Mouse (Mus musculus): ENCODE measurements around the gene Tac2.

Gene Tac2

DNA sequence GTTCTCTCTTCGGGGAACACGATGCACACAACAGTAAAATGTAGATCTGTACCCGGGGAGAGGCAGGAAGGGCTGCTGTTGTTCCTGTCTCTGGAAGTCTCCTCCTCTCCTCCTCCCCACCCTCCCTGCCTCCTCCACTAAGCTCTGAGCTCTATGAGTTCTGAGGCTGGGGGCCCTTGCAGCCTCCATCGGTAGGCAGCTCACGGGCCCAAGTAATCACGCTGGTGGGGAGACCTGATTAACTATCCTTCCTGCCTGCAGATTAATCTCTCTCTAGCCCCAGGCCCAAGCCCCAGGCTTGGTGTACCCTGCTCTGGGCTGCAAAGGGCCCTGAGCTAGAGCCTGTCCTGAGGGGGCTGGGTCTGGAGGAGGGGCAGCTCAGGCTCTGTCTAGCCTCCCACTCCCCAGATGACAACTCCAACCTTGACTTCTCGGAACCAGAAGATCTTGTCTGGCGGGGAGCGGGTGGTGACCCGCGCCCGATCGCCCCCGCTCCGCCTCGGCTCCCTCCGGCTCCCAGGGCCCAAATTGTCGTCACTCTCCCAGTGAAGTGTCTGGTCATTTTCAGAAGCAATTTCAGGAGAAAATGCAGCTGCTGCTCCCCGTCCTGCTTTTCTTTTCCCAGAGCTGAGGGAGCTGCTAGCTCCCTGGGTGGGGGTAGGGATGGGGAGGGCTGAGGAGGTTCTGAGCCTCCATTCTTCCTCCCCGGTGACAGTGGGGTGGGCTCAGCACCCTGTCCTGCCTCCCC, 2.4 kb upstream of the Tac2 start:
- in situ Hi-C loops (cut with MboI, MseI): no loop called here

DNA sequence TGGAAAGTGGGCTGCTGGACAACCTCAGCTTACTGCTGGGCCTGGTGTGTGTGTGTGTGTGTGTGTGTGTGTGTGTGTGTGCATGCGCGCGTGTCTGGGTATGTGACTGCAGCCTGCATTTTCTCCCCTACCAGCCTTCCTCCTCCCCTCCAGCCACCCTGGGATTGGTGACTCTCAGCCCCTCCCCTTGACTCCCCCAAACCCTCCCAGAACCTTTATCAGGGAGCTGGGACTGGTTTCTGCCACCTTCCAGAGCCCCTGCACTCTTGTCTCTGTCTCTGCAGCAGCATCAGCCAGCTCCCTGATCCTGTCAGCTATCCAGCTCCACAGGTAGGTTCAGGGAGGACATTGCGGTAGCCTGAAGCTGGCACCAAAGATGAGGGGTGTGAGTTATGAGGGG, 858 bp downstream of the Tac2 start:
- in situ Hi-C loops (cut with MboI, MseI): no loop called here

DNA sequence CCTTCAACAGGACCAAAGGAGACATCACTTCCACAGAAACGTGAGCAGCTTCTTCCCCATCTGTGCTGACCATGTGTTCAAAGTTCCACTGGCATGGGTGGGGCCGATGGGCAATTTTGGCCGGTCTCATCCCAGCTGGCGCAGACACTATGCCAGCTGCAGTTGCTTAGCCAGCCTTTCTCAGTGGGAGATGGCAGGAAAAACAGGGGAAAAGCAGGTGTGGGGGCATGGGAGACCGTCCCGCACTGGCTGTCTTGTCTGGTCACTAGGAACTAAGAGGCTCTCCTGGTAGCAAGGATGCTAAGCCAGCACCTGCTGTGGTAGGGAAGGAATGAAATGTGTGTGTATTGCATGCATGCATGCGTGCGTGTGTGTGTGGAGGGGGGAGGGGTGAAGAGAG, 4.2 kb downstream of the Tac2 start:
- in situ Hi-C loops (cut with MboI, MseI): no loop called here

DNA sequence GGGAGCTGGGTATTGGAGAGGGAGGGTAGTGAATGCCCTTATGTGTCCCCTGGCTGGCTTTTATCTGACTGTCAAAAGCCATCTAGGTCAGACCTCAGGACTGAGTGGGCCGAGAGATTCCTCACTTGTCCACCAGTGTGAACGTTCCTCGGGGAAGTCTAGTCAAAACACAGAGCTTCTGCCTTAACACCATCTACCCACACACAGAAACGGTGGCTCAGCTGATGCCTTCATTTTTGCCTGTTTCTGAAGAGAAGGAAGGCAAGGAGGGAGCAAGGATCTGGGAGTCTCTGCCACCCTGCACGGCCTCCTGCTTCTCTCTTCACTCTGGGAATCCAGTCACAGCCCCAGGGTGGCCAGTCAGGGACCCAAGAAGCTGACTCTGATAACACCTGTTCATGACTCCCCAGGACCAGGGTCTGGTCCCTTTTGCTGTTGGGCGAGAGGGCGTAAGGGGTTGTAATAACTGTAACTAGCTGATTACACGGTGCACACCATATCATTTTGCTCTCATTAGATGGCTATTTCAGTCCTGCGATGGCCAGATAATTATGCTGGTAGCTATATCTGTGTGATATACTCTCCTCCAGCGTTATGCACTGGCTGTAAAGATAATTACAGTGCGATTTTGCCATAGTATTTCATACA, 6.1 kb downstream of the Tac2 start:
- in situ Hi-C loops (cut with MboI, MseI): no loop called here

DNA sequence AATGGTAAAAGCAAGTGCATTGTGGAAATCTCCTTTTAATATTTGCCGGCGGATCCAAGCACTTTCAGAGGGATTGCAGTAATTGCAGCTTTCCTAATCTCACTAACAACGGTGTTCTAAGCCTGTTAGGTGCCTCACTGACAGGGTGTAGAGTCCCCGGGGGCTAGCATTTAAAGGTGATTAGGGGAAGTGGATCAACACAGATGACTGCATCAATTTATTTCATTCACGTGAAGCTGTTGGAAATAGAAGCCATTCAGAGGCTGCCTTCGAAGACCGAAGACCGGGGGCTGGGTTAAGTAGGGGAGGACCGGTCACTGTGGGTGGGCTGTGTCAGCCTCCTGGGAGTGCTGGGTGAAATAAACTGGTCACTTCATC, 6.6 kb downstream of the Tac2 start:
- in situ Hi-C loops (cut with MboI, MseI): no loop called here

DNA sequence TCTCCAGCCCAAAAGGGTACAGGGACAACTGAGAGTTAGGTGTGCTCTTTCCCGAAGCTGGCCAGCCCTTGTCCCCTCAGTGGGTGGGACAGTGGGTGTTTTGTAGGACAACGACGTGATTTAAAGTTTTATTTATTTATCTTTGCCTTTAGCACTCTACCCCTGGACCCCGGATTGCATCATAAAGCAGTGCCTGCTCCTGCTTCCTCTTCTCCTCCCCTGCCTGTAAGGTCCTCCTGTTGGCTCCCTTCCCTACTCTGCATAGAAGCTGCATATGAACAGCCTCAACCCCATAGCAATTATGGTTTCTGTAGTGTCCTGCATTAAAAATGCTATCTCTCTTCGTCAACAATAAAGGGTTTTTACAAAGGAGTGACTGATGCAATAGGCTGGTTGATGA, 7.1 kb downstream of the Tac2 start:
- in situ Hi-C loops (cut with MboI, MseI): no loop called here

DNA sequence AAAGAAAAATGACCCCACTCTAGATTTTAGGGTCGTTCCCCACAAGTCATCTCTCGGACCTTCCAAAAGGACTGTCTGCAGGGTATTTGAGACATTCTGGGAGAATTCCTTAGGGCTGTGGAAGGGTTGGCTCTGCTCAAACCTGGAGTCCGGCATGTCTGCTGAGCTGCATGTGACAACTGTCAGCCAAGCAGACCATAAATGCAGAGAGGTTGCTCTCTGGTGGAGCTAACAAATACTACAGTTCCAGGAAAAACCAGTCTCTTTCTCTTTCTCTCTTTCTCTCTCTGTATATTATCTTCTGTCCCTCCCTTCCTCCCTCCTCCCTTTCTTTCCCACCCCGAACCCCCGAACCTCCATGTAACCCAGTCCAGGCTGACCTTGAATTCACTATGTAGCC, 10.2 kb downstream of the Tac2 start:
- in situ Hi-C loops (cut with MboI, MseI): no loop called here

DNA sequence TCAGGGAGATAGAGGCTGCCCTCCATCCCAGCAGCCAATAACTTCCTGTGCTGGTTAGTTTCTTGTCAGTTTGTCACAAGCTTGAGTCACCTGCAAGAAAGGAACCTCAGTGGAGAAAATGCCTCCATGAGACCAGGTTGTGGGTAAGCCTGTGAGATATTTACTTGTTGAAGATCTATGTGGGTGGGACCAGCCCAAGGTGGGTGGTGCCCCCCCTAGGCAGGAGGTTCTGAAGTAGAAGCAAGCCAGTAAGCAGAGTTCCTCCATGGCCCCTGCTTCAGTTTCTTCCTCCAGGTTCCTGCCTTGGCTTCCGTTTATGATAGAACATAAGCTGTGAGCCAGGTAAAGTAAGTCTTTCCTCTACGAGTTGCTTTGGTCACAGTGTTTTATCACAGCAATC, 12.0 kb downstream of the Tac2 start:
- in situ Hi-C loops (cut with MboI, MseI): no loop called here

DNA sequence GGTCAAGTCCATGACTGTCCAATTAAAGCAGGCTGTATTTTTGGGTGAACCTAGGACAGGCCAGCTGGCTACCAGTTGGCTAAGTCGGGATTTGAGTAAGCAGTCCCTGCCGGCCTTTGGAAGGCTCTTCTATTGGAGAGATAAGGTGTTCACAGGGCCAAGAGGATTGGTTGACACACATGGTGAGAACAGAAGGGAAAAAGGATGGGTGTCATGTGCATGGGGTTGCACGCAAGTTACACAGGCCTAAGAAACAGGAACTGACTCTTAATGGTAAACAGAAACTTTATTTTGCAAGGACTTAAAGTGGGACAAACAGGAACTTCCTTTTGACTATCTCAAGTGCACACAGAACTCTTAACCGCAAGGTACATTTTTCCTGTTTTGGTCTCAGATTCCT, 12.6 kb downstream of the Tac2 start:
- in situ Hi-C loops (cut with MboI, MseI): no loop called here

DNA sequence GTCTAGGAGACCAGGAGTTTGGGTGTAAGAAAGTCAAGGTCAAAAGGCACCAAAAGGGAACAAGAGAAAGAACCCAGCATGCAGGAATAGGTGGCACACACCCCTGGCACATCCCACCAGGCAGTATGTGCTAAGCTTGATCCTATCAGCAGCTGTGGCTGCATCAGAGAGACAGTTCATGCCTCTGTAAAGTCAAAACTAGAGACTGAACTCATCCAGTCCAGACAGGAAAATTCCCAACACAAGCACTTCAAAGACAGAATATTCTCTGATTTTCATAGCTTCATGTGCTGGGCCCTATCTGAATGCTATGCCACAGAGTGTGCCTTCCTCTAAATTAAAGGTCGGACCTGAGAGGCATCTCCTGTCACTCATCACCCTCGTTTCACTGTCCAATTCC, 13.3 kb downstream of the Tac2 start:
- in situ Hi-C loops (cut with MboI, MseI): no loop called here

DNA sequence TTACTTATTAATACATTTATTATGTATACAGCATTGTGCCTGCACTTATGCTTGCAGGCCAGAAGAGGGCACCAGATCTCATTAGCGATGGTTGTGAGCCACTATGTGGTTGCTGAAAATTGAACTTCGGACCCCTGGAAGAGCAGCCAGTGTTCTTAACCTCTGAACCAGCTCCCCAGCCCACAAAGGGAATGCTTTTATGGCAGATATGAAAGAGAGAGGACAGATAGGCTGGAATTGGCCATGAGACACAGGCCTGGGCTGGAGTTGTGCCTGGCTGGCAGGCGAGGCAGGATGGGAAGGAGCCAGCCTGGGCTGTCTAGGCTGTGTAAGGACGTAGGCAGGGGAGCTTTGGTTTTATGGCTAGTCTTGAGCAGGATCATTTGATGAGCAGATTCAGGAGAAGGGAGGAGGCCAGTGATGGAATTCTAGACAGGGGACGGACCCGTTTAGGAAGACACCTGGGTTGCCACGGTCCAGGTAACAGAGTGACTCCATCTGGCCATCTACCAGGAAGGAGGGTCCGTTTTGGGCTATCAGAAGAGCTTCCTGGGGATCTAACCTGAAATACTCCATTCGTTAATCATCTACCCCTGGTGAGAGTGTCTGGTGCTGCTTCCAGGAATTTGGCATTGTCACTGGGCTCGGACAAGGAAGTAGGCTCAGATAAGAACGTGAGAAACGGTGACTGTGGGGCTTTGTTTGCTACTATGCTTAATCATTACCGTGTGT, 14.0 kb downstream of the Tac2 start:
- in situ Hi-C loops (cut with MboI, MseI): no loop called here

DNA sequence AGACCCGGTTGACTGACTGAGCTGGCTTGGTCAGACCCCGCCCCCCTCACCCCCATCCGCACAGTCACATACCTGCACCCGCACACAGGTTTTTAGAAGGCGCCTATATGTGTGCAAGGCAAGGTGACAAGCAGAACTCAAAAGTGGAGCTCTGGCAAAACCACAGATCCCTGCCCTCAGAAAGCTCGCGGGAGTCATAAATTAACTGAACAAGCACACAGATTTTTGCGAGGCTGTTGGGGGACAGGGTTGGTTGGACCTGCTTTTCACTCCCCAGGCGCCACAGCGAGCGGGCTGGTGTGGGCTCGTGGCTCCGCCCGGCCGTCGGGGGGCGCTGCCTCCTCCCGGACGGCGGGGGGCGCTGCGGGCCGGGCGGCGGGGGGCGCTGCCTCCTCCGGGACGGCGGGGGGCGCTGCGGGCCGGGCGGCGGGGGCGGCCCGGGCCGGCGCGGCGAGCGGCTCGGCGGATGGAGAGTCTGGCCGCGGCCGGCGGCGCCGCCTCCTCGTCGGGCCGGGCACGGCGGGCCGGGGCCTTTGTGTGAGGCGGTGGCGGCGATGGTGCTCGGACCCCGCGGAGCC, 14.9 kb downstream of the Tac2 start, which contains the start of gene Zbtb39:
Gene Zbtb39, plus strand, starts transcription at position 456 of the 578 bp plus-strand sequence.
- in situ Hi-C loops (cut with MboI, MseI): no loop called here

DNA sequence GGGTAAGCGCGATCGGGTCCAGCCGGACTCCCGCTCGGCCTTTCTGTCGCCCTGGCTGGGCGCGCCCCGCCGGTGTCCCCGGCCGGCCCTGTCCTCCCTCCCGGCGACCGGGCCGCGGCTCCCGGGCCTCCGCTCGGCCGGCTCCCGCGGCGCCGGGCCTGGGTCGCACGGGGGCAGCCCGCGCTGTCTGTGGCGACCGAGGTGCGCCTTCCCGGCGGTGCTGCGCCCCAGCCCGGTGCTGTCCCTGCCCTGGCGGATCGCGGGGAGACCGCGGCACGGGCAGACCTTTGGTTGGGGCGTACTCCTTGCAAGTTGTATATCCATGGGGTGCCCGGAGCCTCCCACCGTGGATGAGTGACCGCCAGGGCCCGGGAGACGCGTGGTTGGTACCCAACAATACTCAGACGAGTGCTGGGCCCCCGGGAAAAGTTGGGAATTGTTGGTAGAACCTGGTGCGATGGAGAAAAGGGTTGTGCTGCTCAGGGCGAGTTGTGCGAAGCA, 15.4 kb downstream of the Tac2 start:
- in situ Hi-C loops (cut with MboI, MseI): loop anchor here in 1 of 2 experiments (5.0 kb wide), 2 partner anchors 62 to 97 kb away; partner anchors contain the start of gene Stat6

DNA sequence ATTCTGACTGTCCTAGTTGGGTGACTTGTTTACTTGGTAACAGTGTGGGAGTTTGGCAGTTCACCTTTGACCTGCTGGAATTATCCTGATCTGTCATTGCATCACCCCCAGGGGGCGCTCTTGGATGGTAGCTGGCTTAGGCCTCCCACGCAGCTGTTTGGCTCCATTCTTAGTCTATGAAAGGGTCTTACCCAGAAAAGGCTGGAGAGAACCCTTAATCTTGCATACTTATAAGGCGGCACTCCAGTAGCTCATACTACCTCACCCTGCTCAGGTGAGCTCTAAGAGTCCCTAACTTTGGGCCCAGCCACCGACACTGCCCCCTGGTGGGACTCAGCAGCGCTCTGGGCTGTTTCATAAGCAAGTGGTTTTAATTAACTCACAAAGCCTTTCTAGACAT, 20.4 kb downstream of the Tac2 start:
- in situ Hi-C loops (cut with MboI, MseI): loop anchor here in 1 of 2 experiments (5.0 kb wide), 2 partner anchors 67 to 102 kb away; partner anchors contain the start of gene Stat6

DNA sequence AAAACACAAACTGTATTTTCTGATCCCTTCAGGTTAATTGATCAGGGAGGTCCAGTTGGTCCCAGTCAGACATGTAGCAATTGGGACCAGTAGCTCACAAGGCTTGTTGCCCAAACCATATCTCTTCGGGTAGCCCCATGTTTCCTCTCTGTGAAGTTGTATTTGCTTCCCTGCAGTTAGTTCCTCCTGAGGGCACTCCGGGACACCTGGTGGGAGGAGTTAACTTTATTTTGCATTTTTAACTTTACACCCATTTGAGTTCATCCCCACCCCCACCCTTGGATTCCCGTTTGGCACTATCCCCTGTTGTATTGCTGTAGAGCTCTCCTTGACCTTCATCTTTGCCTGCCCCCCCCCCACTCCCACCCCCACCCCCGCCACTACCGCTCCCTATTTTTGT, 21.6 kb downstream of the Tac2 start:
- in situ Hi-C loops (cut with MboI, MseI): no loop called here

DNA sequence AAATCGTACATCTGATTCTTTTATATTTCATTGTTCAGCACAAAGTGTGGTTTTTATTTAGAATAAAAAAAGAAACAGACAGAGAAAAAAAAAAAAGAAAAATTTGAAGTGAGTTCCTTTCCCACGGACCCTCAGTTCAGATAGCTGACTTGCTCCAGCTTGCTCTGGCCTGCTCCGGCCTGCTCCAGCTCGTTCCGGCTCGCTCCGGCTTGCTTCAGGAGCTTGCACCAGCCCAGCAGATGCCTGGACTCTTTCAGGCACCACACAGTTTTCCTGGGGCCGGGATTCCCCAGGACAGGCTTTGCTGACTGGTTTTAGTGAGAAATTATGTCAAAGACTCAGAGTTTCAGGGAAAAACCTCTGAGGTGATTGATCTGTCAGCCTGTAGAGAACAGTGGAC, 23.0 kb downstream of the Tac2 start:
- in situ Hi-C loops (cut with MboI, MseI): no loop called here

DNA sequence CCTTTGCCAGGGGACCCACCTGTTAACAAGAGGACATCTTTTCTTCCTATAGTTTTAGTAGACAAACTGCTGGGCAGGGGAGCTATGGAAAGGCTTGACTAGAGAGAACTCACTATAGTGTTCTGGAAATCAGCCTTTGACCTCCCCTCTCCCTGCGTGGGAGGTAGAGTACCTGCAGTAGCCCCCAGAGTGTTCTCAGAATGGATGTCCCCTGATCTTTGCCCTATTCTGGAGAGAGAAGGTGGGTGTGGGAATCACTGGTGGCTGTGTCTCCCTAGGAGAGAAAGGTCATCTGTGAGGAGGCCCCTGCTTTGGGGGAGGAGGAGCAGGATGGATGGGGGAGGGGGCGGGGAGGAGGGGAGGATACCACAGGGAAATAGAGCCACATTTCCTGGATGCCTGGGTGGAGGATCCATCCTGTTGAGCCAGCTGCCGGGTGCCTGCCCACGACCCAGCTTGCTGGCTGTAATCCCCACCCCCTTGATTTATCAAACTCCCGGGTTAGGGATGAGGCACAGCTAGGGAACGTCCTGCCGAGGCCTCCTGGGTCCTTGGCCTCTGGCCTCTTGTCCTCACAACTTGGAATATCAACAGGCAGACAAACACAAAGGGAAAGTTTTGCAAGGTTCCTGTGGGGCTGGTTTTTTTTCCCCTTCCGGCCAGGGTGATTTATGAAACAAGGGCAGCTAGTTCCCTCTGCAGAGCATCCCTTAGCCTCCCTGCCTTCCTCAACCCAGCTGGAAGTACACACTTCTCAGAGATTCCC, 24.8 kb downstream of the Tac2 start:
- in situ Hi-C loops (cut with MboI, MseI): no loop called here

DNA sequence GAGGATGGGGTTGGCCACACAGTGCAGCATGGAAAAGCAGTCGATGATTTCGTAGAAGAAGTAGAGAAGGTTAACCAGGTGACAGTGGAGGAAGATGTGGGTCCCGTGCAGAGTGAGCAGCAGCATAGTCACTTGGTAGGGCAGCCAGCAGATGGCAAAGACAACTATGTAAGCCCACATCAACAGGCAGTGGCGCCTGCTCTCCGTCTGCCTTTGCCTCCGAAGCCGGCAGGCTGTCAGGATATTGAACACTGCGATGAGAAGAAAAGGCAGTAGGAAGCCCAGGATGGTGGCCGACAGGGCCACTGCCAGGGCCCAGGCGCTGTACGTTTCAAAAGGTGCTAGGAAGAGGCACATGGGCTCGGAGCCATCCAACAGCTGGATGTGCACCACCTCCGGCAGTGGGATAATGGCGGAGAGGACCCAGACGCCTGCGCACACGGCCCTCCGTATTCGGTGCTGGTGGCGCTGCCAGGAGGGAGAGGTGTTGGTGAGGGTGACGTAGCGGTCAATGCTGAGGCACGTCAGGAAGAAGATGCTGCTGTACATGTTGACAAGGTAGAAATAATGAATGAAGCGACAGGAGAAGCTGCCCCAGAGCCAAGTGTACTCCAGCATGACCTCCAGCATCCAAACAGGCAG, 26.0 kb downstream of the Tac2 start:
- in situ Hi-C loops (cut with MboI, MseI): loop anchor here in 1 of 2 experiments (10.0 kb wide), 1 partner anchor 815 kb away; no protein-coding TSS in a partner anchor

DNA sequence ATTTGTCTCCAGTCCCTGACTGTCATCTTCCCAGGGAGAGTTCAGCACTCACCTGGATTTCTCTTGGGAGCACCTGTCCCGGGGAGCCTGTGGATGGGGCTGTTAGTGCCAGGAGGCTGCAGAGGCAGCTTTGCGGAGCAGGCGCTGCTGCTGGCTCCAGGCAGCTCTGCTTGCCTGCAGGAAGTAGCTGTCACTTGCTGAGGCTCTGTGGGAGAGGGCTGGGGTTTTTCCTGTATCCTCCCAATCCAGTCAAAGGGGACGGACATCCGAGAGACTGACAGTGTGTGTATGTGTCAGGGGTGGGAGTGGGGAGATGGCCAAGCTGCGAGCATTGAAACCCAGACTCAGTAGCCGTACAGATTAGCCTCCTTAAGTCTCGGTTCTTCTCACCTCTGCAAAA, 27.3 kb downstream of the Tac2 start, which contains the start of gene Gpr182:
Gene Gpr182, minus strand, starts transcription at position 185 of the 400 bp plus-strand sequence.
- in situ Hi-C loops (cut with MboI, MseI): loop anchor here in 1 of 2 experiments (10.0 kb wide), 1 partner anchor 817 kb away; no protein-coding TSS in a partner anchor

DNA sequence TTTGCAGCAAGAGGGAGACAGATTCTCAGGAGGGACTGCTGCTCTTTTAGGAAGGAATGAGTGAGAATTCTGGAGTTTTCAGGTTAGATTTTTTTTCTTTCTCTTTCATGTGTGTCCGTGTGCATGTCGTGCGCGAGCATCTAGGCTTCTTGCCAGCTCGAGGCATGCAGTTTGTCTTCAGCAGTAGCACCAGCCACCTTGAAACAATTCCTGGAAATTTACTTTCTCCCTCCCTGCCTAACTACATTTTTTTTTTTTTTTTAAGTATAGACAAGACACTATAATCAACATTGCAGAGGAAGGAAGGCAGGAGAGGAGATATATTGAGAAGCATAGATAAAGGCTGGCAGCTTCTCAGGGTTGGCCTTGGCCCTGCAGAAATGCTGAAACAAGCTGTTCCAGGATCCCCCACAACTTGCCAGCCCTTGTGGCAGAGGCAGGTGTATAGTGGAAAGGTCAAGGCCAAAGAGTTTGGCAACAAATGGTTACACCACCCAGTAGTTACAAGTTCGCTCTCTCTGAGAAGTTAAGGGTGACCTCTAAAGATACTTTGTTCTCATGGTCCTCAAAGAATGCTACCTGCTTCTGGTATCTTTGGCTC, 30.4 kb downstream of the Tac2 start:
- in situ Hi-C loops (cut with MboI, MseI): loop anchor here in 1 of 2 experiments (10.0 kb wide), 1 partner anchor 820 kb away; no protein-coding TSS in a partner anchor
